Mouse (Mus musculus) left cerebral cortex, postnatal 36 days (tissue): Measurements from ENCODE around the gene Cd276. TPM values are rescaled to one million over a fixed set of nuclear protein-coding genes. Genes with fewer than 3 reads are reported as not detected.

Experiments
- DNase-seq, 2 experiments: peaks; one replicate each; pipeline ENCODE4 v3.0.0; 2021 to 2022; ENCODE audit warnings: low spot score in 2 of 2, mixed read lengths in 1 of 2
- intact Hi-C: fragments of 180-260 bp; cut with DNase I; formaldehyde crosslinking; loops from one replicate; pipeline ENCODE4 v1.15.1; 2025
- total RNA-seq, 2 experiments: library from RNA; stranded (reverse); gene quantifications; 2 replicates each; pipeline ENCODE4 v1.2.3; 2021

Cd276 gene
- total RNA-seq, 2 experiments from 2014 or later, result 8.7 to 8.8 TPM

GRCm38 (mm10) chr9:58554056-58554907 lies 955 bp downstream of the Cd276 start:
- no peak for DNase-seq
- intact Hi-C loops, result no loop called here

- no peak for DNase-seq
These were observed 3.2 kb downstream of the Cd276 start for GRCm38 (mm10) chr9:58552083-58552482.

GRCm38 (mm10) chr9:58550928-58551327 lies 4.3 kb downstream of the Cd276 start:
- intact Hi-C loops, result no loop called here
- no peak for DNase-seq

More at GRCm38 (mm10) chr9:58552083-58552482, 3.2 kb downstream of the Cd276 start:
- intact Hi-C loops, result no loop called here

GRCm38 (mm10) chr9:58549694-58550093 lies 5.5 kb downstream of the Cd276 start:
- intact Hi-C loops, result no loop called here
- DNase-seq, result no peak

- intact Hi-C loops, result no loop called here
- DNase-seq, result no peak
These were observed 6.3 kb downstream of the Cd276 start for GRCm38 (mm10) chr9:58548897-58549296.

GRCm38 (mm10) chr9:58546630-58547360 lies 8.4 kb downstream of the Cd276 start:
- intact Hi-C loops, result no loop called here
- DNase-seq, result peak; percentile 50 to 64

GRCm38 (mm10) chr9:58545428-58545827 lies 9.8 kb downstream of the Cd276 start:
- no peak for DNase-seq
- intact Hi-C loops, result no loop called here

GRCm38 (mm10) chr9:58544879-58545324 lies 10.3 kb downstream of the Cd276 start:
- intact Hi-C loops, result no loop called here
- DNase-seq, result peak; percentile 47 to 55

GRCm38 (mm10) chr9:58541895-58542338 lies 13.3 kb downstream of the Cd276 start:
- DNase-seq, result peak; percentile 44 to 65
- intact Hi-C loops, result loop anchor here (2.0 kb wide), 2 partner anchors 37 to 111 kb away; no protein-coding TSS in a partner anchor

- DNase-seq, result no peak
- intact Hi-C loops, result loop anchor here (2.0 to 5.0 kb wide), 3 partner anchors 39 to 332 kb away; no protein-coding TSS in a partner anchor
These were observed 15.4 kb downstream of the Cd276 start for GRCm38 (mm10) chr9:58539886-58540285.

- no peak for DNase-seq
- intact Hi-C loops, result loop anchor here (5.0 kb wide), 1 partner anchor 335 kb away; no protein-coding TSS in a partner anchor
These were observed 17.5 kb downstream of the Cd276 start for GRCm38 (mm10) chr9:58537774-58538173.

- no peak for DNase-seq
These were observed 19.6 kb downstream of the Cd276 start for GRCm38 (mm10) chr9:58535447-58536134.

GRCm38 (mm10) chr9:58534766-58535165 lies 20.5 kb downstream of the Cd276 start:
- intact Hi-C loops, result loop anchor here (1.0 to 5.0 kb wide), 2 partner anchors 204 to 338 kb away; no protein-coding TSS in a partner anchor
- peak in 1 of 2 experiments; percentile 46 for DNase-seq

More at GRCm38 (mm10) chr9:58535447-58536134, 19.6 kb downstream of the Cd276 start:
- intact Hi-C loops, result loop anchor here (1.0 to 5.0 kb wide), 2 partner anchors 205 to 337 kb away; no protein-coding TSS in a partner anchor

GRCm38 (mm10) chr9:58533322-58533721 lies 21.9 kb downstream of the Cd276 start:
- intact Hi-C loops, result no loop called here
- DNase-seq, result no peak

GRCm38 (mm10) chr9:58532236-58532635 lies 23.0 kb downstream of the Cd276 start:
- intact Hi-C loops, result no loop called here
- DNase-seq, result no peak

- intact Hi-C loops, result no loop called here
- DNase-seq, result no peak
These were observed 24.8 kb downstream of the Cd276 start for GRCm38 (mm10) chr9:58530407-58530806.

- intact Hi-C loops, result loop anchor here (2.0 kb wide), 1 partner anchor 197 kb away; no protein-coding TSS in a partner anchor
- no peak for DNase-seq
These were observed 27.4 kb downstream of the Cd276 start for GRCm38 (mm10) chr9:58527841-58528240.

- intact Hi-C loops, result no loop called here
- no peak for DNase-seq
These were observed 30.1 kb downstream of the Cd276 start for GRCm38 (mm10) chr9:58525108-58525507.

- intact Hi-C loops, result no loop called here
These were observed 33.3 kb downstream of the Cd276 start for GRCm38 (mm10) chr9:58521883-58522423.

More at GRCm38 (mm10) chr9:58521883-58522423, 33.3 kb downstream of the Cd276 start:
- no peak for DNase-seq
